Mouse (Mus musculus) limb, embryonic 13.5 days (tissue): Measurements from ENCODE around the gene Grb2. TPM values are rescaled to one million over a fixed set of nuclear protein-coding genes. Genes with fewer than 3 reads are reported as not detected.

Source experiments
- ATAC-seq: fragments of 200-750 bp; cut with Nextera tagmentation; 2 replicates; pipeline ENCODE4 v1.8.0; 2017; ENCODE audit warnings: low read depth, moderate number of reproducible peaks, moderate TSS enrichment; ENCODE audit not compliant: low FRiP score
- H3K27ac ChIP-seq: fragments of 300-500 bp; sonication (generic); 2 replicates; pipeline ENCODE4 v1.5.1; 2015; ENCODE audit warnings: inconsistent platforms, mild to moderate bottlenecking, moderate library complexity
- H3K27me3 ChIP-seq: fragments of 300-500 bp; sonication (generic); 2 replicates; pipeline ENCODE4 v1.6.1; 2015; ENCODE audit warnings: mild to moderate bottlenecking, inconsistent platforms
- H3K36me3 ChIP-seq: fragments of 300-500 bp; sonication (generic); 2 replicates; pipeline ENCODE4 v1.6.1; 2015; ENCODE audit warnings: inconsistent platforms, mild to moderate bottlenecking, moderate library complexity
- H3K4me1 ChIP-seq: fragments of 300-500 bp; sonication (generic); 2 replicates; pipeline ENCODE4 v1.6.1; 2015; ENCODE audit warnings: inconsistent platforms
- H3K4me2 ChIP-seq: fragments of 300-500 bp; sonication (generic); replicated peaks from 2 replicates; pipeline ENCODE4 v1.6.1; 2015; ENCODE audit warnings: inconsistent platforms, mild to moderate bottlenecking, moderate library complexity
- H3K4me3 ChIP-seq: fragments of 300-500 bp; sonication (generic); 2 replicates; pipeline ENCODE4 v1.5.1; 2015; ENCODE audit warnings: moderate library complexity, mild to moderate bottlenecking, inconsistent platforms
- H3K9ac ChIP-seq: fragments of 300-500 bp; sonication (generic); 2 replicates; pipeline ENCODE4 v1.6.1; 2015; ENCODE audit warnings: mild to moderate bottlenecking, inconsistent platforms
- H3K9me3 ChIP-seq: fragments of 300-500 bp; sonication (generic); 2 replicates; pipeline ENCODE4 v1.6.1; 2016; ENCODE audit warnings: inconsistent platforms
- WGBS: fragments of 180-500 bp; shearing (Covaris S2); methylation state at CpG from one replicate; pipeline ENCODE4 v1.1.7; 2015; 5-methylcytosine and 5-hydroxymethylcytosine counted together
- polyA plus RNA-seq: library from polyadenylated mRNA; unstranded; fragments of >200 nt; fragmentation: Nextera tagmentation; extraction: Ambion mirVana; gene quantifications from 2 replicates; pipeline ENCODE4 v1.2.1, GENCODE M21; 2015

Grb2 gene
- polyA plus RNA-seq, 1 experiment from 2014 or later: 102 TPM

GRCm38 (mm10) chr11:115603476-115604303 is 104.7 kb downstream of the Grb2 start, which contains the start of the genes Mrps7 and Gga3:
Gene Mrps7 (plus strand): TSS chr11:115603925.
Gene Gga3 (minus strand): TSS chr11:115604051.
- WGBS: under 1% methylated on average over 86 of the region's 93 CpGs
- H3K27me3 ChIP-seq: no peaks in the 10 kb centered on the region
- H3K4me3 ChIP-seq: peak within 1 kb of the TSS; percentile 98
- peaks cover 32% of the 10 kb centered on the region for H3K4me1 ChIP-seq
- peaks cover 52% of the 10 kb centered on the region for H3K36me3 ChIP-seq
- peak within 1 kb of the TSS; percentile 83 for H3K27ac ChIP-seq
- no peaks in the 10 kb centered on the region for H3K9me3 ChIP-seq
- peak within 1 kb of the TSS; percentile 97 for H3K4me2 ChIP-seq
- peak within 1 kb of the TSS; percentile 97 for H3K9ac ChIP-seq
- peak; percentile 97 for ATAC-seq

- WGBS: 2% methylated on average over 15 of the region's 15 CpGs
These were observed 105.3 kb downstream of the Grb2 start for GRCm38 (mm10) chr11:115603128-115603475.

GRCm38 (mm10) chr11:115601174-115601573 is 107.2 kb downstream of the Grb2 start:
- 86% methylated on average over 4 of the region's 4 CpGs for WGBS
- Histone ChIP-seq H3K27ac (no peak overlapping the region), H3K27me3 (no peaks in the 10 kb centered on the region), H3K36me3 (peaks cover 49% of the 10 kb centered on the region), H3K4me3 (no peak overlapping the region), H3K9me3 (no peaks in the 10 kb centered on the region), H3K4me2 (no peak overlapping the region), H3K4me1 (peaks cover 32% of the 10 kb centered on the region), H3K9ac (no peak overlapping the region; the same call in 1 of the 2 replicates)
- ATAC-seq: no peak

More at GRCm38 (mm10) chr11:115603128-115603475, 105.3 kb downstream of the Grb2 start:
- Histone ChIP-seq H3K27me3 (no peaks in the 10 kb centered on the region), H3K4me2 (peak overlapping the region; percentile 97), H3K9ac (peak overlapping the region; percentile 97), H3K9me3 (no peaks in the 10 kb centered on the region), H3K27ac (peak overlapping the region; percentile 83), H3K36me3 (peaks cover 50% of the 10 kb centered on the region), H3K4me3 (peak overlapping the region; percentile 98), H3K4me1 (peaks cover 32% of the 10 kb centered on the region)
- no peak; the same call in 1 of the 2 replicates for ATAC-seq

GRCm38 (mm10) chr11:115600743-115601142 is 107.7 kb downstream of the Grb2 start:
- no peak overlapping the region for H3K4me3 ChIP-seq
- H3K27me3 ChIP-seq: no peaks in the 10 kb centered on the region
- peaks cover 32% of the 10 kb centered on the region for H3K4me1 ChIP-seq
- H3K9ac ChIP-seq: no peak overlapping the region; the same call in 1 of the 2 replicates
- no peak overlapping the region for H3K4me2 ChIP-seq
- 93% methylated on average over 15 of the region's 15 CpGs for WGBS
- no peak for ATAC-seq
- peaks cover 49% of the 10 kb centered on the region for H3K36me3 ChIP-seq
- no peaks in the 10 kb centered on the region for H3K9me3 ChIP-seq
- H3K27ac ChIP-seq: no peak overlapping the region

- no peak overlapping the region for H3K4me2 ChIP-seq
- H3K9me3 ChIP-seq: no peaks in the 10 kb centered on the region
- no peak for ATAC-seq
- 94% methylated on average over 7 of the region's 7 CpGs for WGBS
- no peak overlapping the region for H3K9ac ChIP-seq
- H3K36me3 ChIP-seq: peaks cover 54% of the 10 kb centered on the region
- peaks cover 21% of the 10 kb centered on the region for H3K4me1 ChIP-seq
- no peaks in the 10 kb centered on the region for H3K27me3 ChIP-seq
- no peak overlapping the region for H3K27ac ChIP-seq
- H3K4me3 ChIP-seq: no peak overlapping the region
These were observed 108.7 kb downstream of the Grb2 start for GRCm38 (mm10) chr11:115599722-115600121.

- no peak for ATAC-seq
- 93% methylated on average over 4 of the region's 4 CpGs for WGBS
These were observed 110.1 kb downstream of the Grb2 start for GRCm38 (mm10) chr11:115598309-115598708.

GRCm38 (mm10) chr11:115595209-115595608 is 113.2 kb downstream of the Grb2 start:
- WGBS: 92% methylated on average over 3 of the region's 3 CpGs
- Histone ChIP-seq H3K36me3 (peaks cover 82% of the 10 kb centered on the region), H3K27me3 (no peaks in the 10 kb centered on the region), H3K4me1 (no peaks in the 10 kb centered on the region), H3K9ac (no peak overlapping the region), H3K4me3 (no peak overlapping the region), H3K4me2 (no peak overlapping the region), H3K27ac (no peak overlapping the region), H3K9me3 (no peaks in the 10 kb centered on the region)
- no peak for ATAC-seq

More at GRCm38 (mm10) chr11:115598309-115598708, 110.1 kb downstream of the Grb2 start:
- Histone ChIP-seq H3K9ac (no peak overlapping the region), H3K9me3 (no peaks in the 10 kb centered on the region), H3K27ac (no peak overlapping the region), H3K4me2 (no peak overlapping the region), H3K4me3 (no peak overlapping the region), H3K36me3 (peaks cover 68% of the 10 kb centered on the region), H3K27me3 (no peaks in the 10 kb centered on the region), H3K4me1 (peaks cover 18% of the 10 kb centered on the region)

Other genes with a start within 250 kb of the Grb2 start
- 0.15 and 0.19 TPM in 2 replicates for gene Slc16a5, start 246.1 kb downstream of the Grb2 start, polyA plus RNA-seq
- 9.3 and 10.2 TPM in 2 replicates for gene Armc7, start 232.9 kb downstream of the Grb2 start, polyA plus RNA-seq
- 65.4 and 75.4 TPM in 2 replicates for gene Nt5c, start 216.7 kb downstream of the Grb2 start, polyA plus RNA-seq
- 557 and 558 TPM in 2 replicates for gene Jpt1, start 194.2 kb downstream of the Grb2 start, polyA plus RNA-seq
- 1,169 and 1,249 TPM in 2 replicates for gene Sumo2, start 172.3 kb downstream of the Grb2 start, polyA plus RNA-seq
- 184 and 186 TPM in 2 replicates for gene Nup85, start 144.2 kb downstream of the Grb2 start, polyA plus RNA-seq
- gene Mrps7, start 104.7 kb downstream of the Grb2 start, polyA plus RNA-seq: 91.6 and 93.5 TPM in 2 replicates
- gene Gga3, start 104.5 kb downstream of the Grb2 start, polyA plus RNA-seq: 18.1 and 20.9 TPM in 2 replicates
- 18.8 and 19.8 TPM in 2 replicates for gene Mif4gd, start 95.6 kb downstream of the Grb2 start, polyA plus RNA-seq
- 28.5 and 30.2 TPM in 2 replicates for gene Slc25a19, start 80.3 kb downstream of the Grb2 start, polyA plus RNA-seq
- 22.7 and 31.9 TPM in 2 replicates for gene Tmem94, start 56.8 kb upstream of the Grb2 start, polyA plus RNA-seq
- 15.5 and 19.4 TPM in 2 replicates for gene Caskin2, start 105.0 kb upstream of the Grb2 start, polyA plus RNA-seq
- 32.9 and 33.8 TPM in 2 replicates for gene Tsen54, start 106.1 kb upstream of the Grb2 start, polyA plus RNA-seq
- 4.8 and 6.0 TPM in 2 replicates for gene Llgl2, start 115.5 kb upstream of the Grb2 start, polyA plus RNA-seq
- 0.15 and 0.24 TPM in 2 replicates for gene Myo15b, start 149.8 kb upstream of the Grb2 start, polyA plus RNA-seq
- 6.7 and 8.6 TPM in 2 replicates for gene Smim5, start 191.4 kb upstream of the Grb2 start, polyA plus RNA-seq
- gene Smim6, start 203.4 kb upstream of the Grb2 start, polyA plus RNA-seq: 1.4 TPM in 2 replicates
- gene Sap30bp, start 224.7 kb upstream of the Grb2 start, polyA plus RNA-seq: 44.2 and 52.1 TPM in 2 replicates
- 22.3 and 23.7 TPM in 2 replicates for gene Recql5, start 224.9 kb upstream of the Grb2 start, polyA plus RNA-seq